Mouse (Mus musculus) c-Kit-positive CD71-positive TER-119-negative erythroid progenitor cells, embryonic 14.5 days (primary cell): ENCODE results near the gene Fam185a.

ENCODE experiments used
- DNase-seq: peaks from one replicate; pipeline ENCODE4 v3.0.0-alpha.2; 2013; ENCODE audit warnings: low read depth

Fam185a gene

DNA sequence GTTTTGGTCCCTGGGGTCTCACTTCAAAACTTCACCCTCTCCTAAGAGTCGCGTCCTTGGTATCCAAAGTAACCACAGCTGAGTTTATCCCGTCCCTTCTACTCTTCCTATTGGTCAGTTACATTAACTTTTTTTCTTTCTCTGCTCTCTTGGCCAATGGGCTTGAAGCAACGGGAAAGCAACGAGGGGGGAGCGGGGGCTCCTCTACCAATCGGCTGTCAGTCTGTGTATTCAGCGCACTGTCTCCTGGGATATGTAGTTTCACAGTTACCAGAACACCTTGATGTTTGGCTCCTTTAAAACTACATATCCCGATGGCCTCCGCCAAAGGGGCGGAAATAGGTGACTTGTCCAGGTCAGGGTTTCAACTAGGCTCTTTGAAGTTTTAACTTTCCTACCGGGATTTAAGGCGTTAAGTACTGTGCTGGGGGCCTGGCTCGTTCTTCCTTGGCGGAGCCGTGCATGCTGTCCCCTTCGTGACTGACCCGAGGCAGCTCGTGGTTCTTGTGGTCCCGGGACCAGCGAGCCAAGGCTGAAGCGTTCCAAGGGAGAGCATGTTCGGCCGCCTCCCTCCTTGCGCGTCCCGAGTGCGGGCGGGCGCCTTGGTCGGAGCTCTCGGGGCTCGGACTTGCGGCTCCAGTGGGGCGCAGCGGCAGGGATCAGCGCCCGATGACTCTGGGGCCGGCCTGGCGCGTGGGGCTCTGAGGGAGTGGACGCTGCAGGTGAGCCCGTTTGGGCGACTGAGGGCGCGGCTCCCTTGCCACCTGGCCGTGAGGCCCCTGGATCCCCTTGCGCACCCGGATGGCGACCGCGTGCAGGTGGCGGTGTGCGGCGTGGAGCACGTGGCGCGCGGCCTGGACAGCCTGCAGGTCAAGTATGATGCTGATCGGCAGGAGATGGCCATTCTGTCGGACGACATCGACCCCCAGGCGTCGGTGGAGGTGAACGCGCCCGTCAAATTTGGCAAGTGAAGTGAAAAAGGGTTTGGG is at the start of gene Fam185a, which contains the start of gene Ccdc146:
Fam185a (plus strand) TSS at position 345 of the 989 bp plus-strand sequence.
Ccdc146 (minus strand) TSS at position 64 of the 989 bp plus-strand sequence.
- DNase-seq, result peak; percentile 93

DNA sequence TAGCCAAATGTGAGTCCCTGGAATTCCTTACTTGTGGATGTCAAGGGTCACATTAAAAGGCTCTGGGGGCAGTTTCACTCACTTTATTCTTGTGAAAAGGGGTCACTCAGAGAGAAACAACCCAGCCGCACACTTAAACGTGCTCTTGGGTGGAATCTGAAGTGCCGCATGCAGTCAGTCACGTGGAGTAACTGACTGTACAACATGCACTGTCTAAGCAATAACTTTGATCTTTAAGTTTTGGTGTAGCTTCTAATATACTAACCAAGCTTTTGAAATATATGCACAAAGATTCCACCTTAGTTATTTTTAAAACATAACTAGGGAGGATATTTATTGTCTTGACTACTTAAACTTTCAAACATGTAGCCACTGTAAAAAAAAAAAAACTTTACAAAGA is 47.8 kb upstream of the Fam185a start:
- DNase-seq, result no peak

DNA sequence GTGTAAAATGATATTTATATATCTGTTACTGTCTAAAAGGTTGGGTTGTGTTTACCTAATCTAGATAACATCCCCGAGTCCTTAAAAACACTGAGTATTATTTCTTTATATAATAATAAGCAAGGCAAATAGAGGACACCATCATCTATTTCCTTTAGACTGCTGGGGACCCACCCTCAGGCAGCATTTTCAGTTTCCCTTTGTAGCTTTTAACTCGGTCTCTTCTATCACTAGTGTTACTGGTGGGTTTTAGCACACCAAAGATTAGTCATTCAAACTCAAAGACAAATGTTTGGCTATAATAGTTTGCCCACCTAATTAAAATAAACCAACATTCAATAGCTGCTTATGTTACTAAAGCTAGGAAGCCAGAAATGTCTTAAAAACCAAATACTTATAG is 46.4 kb upstream of the Fam185a start:
- DNase-seq, result no peak

DNA sequence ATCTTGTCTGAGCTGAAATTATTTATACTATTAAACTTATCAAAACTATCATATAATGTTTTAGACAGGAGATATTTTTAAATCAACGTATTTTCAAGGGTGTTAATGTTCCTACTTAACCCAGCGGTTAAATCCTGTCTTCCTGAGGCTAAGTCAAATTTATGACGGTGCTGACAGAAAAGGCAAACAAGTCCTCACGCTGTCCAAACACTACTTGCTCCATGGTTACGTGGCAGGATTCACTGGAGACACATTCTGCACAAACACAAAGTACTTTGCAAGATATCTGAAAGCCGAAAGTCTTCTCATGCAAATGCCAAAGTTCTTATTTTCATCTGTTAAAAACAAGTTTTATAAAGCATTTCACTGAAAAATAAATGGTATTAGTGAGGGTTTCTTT is 42.8 kb upstream of the Fam185a start:
- DNase-seq, result no peak

DNA sequence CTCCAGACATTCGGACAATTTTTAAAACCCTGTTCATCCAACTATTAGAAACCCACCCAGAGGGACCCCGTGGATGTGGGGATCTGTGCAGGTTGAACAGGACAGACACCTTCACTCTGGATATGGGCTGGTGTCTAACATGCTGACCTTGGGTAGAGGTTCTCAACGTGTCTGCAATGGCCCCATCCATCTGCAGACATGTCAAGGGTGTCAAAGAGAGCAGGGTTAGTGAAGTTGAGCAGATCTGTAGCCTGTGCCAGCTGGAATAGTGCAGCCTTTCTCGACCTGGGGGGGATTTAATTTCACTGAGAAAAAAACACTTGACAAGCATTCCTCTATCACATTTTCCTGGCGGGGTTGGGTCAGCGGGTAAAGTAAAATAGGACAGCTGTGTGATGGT is 42.1 kb upstream of the Fam185a start:
- no peak for DNase-seq

DNA sequence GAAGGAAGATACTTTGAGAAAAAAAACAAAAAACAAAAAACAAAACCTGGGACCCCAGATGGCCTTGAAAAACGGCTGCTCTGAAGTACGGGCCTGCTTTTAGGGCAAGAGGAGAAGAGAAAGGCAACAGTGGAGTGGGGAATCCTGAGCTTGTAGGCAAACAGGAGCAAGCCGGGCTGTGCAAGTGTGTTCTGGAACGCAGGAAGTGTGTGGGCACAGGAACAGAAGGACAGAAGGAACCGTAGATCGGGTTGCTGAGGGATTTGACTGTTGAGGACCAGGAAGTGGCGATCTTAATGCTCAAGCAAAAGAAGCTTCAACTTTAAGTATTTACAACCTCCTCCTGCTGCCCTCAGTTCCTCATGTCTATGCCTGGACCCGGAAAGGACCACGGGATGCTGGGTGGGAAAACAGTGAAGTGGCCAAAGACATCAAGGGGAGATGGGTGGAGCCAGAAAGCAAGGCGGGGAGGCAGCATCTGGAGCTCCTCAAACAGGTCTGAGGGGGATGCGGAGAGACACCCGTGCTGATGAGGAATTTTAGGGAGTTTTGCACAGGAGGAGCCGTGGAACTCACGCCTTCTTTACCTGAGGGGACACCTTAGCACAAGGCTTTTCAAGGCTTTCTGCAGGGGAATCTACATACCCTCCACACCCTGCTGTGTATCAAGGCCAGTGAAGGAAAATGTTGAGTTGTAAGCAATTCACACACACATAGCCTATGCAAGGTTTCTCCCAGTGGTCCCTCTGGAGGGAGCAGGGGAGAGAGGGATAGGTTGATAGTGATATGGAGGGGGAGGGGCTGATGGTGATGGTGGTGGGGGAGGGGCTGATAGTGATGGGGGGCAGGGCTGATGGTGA is 41.1 kb upstream of the Fam185a start:
- no peak for DNase-seq

DNA sequence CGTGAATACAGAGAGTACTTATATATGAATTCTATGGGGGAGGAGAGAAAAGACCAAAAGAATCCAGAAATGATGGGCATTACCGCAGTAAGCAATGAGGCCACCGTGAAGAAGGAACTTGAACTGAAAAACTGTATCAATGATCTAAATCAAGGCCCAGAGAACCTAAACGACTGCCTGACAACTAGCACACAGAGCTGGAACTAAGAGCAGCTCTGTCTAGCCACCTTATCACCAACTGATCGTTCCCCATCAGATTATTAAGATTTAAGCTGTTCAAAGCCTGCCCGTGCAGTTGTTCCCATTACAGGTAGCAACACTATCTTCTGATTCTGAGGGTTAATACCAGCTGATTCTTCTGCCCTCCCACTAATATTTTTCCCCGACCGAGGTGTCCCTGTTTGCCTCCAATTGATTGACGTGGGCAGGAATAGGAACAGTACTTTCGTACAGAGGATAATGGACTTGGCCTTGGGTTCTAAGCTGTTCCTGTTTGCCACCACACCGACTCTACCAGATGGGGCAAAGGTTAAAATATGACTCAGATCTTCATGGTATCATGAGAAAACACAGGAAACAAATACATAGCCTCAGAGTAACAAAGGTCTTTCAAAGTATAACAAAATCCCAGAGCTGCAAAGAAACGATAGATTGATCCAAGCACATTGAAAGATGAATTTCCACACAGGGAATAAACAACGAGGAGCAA is 40.4 kb upstream of the Fam185a start:
- no peak for DNase-seq

DNA sequence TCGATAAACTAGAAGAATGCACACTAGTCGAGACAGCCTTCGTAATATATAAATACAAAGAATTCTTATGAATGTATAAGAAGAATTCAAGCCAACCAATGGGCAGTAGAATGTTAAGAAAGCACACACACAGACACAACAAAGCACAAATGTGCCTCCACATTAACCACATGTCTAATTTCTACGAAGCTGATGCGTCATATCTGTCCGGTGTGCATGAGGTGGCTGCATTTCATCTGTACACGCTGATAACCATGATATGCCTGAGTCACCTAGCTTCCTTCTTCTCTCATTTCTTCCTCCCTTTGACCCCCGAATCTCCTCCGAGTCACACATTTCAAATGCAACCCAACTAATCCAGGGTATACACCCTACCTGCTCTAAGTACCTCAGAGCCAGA is 39.8 kb upstream of the Fam185a start:
- no peak for DNase-seq

DNA sequence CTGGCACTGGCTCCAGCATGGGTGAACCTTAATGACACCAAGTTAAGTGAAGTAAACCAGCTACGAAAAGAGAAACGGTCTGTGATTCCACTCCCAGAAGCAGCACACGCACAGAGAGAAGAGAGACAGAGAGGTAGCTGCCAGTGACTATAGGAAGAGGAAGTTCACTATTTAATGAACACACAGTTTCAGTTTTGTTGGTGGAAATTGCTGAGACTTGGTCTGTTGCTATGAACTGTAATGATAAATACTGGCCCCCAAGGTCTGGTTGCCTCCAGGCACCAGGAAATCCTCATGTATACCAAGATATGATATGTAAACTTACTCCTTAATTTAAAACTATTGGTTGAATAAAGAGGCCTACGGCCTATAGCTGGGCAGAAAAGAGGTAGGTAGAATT is 38.3 kb upstream of the Fam185a start:
- no peak for DNase-seq

DNA sequence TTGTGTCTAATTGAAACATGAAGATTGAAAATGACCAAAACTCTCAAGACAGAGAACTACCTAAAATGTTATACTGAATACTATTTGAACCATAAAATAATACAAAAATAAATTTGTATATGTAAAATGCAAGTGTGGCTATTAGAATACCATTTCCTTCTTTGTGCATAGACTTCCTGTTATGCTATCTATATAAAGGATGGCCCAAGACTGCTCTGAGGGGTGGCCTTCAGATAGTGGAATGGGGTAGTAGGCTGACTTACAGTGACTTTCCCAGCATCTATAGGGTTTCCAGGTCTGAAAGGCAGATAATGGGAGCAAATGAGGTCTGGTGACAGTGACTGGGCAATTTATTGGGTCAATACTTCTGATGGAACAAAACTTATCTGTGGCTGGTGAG is 37.4 kb upstream of the Fam185a start:
- DNase-seq, result no peak

DNA sequence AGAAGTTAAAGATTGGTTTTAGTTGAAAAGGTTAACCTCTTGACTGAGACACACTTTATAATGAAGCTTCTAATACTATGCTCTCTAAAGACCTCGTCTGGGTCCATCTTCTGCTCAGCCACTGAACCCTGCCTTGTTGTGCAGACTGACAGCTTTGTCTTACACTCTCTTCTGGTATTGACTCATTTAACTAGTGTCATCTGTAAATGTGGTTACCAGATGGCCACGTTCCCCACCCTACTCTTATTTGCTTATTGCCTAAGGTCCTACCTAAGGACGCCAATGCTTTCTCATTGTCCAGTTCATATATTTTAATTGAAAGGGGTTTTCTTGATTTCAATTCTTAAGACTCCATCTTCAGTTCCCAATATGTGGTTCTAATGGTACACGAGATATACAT is 35.9 kb upstream of the Fam185a start:
- DNase-seq, result no peak

DNA sequence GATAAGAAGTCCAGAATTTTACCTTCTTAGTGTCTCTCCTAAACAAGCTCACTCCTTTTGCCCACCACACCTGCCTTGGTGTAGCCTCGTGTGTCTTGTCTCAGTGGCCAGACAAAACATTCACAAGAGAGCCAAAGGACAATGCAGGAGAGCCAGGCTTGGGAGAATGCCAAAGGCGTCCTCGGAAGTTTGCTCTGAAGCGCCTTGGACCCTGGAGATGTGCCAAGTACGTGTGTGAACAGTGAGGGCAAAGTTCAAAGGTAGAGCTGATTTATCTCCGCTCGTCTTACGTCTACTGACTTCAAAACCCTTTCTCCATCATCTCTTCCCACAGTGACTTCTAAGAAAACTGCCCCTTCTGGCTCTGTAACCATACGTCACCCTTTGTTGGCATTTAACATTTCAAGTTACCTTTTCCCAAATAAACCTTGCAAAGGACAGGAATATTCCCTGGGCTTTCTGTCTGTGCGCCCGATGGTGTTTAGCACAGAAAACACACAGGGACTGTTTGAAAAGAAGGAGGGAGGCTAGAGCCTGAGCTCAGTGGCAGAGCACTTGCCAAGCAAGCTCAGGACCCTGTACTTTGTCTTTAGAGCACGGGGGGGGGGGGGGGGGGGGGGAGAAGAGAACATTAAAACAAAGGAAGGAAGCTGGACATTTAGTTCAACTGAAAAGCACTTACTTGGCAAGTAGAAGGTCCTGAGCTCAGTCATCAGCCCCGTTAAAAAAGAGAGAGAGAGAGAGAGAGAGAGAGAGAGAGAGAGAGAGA is 33.0 kb upstream of the Fam185a start:
- no peak for DNase-seq

DNA sequence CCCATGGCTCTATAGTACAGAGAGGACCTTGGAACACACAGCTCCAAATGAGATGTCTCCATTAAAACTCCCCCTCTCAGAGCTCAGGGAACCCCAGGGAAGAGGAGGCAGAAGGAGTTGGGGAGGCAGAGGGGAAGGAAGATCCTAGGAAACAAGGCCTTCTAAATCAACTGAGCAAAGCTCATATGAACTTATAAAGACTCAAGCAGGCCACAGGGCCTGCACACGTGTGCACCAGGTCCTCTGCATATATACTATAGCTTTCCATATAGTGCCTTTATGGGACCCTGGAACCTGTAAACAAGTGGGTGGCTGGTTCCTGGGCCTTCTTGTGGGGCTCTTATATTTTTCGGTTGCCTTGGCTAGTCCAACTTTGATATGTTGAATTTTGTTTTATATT is 30.2 kb upstream of the Fam185a start:
- DNase-seq, result no peak

DNA sequence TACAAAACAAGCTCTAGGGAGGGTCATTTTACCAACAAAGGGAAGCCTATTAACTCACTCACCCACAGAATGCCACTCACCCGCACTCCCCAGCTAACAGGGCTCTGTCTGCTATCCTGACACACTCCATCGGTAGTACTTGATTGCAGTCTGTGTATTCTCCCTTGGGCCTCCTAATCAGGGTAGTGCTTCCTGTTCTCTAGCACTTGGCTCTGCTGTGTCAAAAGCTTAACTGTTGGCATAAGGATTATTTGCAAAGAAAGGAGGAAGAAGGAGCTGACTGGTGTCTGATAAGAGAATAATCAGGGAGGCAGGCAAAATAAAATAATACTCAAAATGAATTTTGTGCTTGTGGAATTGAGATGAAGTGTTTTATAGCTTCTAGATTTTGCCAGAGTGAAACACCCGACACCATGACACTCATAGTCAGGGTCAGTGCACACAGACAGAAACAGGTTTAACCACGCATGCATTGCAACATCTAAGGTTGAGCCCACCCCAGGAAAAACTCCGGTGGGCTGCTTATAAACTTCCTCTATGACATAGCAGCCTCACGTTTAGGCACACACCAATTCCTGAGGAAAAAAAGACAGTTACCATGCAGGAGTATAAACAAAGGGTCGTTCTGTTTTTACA is 29.4 kb upstream of the Fam185a start:
- no peak for DNase-seq

DNA sequence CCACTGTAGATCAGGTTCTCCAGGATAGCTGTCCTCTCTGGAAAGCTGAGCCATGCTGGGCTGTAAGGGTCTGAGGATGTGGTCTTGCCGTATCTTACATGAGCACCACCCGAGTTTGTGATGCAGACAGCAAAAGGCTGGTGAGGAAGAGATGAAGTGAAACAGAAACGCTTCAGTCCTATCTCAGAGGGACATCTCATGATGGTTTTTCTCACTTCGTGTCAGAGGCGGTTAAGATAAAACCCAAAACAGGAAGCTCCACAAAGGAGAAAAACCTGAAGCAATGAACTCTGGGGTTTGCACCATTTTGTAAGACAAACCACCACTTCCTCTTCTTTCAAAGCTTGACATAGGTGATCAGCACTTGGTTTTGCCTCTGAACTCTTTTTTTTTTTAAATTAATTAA is 13.5 kb upstream of the Fam185a start:
- DNase-seq, result no peak

DNA sequence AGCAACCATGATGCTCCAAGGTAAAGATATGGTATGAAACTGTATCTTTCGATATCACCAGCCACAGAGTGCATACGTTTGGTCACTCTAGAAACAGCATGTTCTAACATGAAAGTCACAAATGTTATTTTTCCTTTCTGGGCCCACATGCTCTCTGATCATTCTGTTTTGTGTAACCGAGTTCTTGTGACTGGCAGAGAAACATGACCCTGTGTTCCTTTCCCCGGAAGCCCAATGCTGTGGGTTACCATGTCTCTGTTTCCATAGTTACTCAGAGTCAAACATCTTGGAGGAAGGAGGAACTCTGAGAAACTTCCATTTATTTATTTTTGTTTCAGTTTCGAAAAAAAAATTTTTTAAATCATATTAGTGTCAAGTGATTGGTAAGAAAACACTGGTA is 12.7 kb upstream of the Fam185a start:
- no peak for DNase-seq

DNA sequence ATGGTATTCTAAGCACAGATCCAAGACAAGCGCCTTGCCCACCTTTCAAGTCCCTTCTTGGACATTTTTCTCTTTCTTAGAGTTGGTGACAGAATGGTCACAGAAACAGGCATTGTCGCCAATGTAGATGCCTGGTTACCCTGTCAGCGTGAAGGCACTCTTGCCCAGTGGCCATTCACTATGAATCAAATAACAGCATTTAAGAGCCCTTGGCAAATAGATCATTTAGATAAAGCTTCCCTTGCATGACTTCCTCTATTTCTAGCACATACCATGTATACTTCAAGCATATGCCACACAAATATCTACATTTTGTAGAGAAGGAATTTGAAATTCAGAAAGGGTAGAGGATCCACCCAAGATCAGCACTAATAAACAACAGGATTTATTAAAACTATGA is 11.4 kb upstream of the Fam185a start:
- no peak for DNase-seq

DNA sequence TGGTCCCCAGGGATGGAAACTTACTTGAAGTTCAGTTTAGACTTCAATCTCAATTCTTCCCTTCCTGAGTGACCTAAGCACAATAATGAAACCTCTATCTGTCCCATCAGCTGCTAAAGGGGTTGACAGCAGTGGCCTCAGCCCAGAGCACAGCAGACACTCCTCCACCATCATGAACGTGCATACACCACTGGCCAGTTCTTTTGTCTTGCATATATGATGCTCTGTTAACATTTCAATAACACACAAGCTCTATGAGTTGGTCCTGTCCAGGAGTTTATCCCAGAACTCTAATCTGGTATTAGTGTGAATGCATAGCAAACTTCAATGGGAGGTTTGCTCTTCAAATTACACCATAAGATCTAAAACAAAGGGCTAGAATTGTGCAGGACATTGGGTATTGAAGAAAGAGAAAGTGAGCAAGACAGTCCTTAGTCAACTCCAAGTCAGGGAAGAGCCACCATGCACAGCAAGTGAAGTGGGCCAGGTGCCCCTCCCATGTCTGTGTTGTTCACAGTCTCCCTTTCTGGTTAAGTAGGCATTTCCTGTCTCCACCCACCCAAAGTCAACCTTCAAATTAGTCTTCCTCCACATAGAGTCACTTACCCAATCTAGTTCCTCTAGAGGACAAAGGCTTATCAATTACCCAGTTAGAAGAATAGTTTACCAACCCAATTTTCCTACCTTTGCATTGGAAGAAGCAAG is 10.5 kb upstream of the Fam185a start:
- DNase-seq, result no peak

DNA sequence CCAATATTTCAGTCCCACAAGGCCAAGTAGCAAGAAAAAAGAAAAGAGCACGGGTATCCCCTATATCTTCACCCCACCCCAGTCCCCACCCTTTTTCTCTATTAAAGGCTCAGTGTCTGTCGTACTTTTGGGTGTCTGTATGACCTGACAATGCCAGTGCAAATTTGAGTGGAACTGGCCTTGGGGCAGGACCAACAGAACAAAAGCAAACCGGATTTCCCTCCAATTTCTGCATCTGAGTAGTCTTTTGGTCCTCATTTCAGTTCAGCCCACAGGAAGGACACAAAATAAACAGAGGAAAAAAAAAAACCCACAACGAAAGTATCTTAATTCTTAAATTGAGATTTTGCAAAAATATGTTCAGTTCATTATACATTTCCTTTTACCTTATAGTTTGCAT is 6.1 kb upstream of the Fam185a start:
- DNase-seq, result no peak

DNA sequence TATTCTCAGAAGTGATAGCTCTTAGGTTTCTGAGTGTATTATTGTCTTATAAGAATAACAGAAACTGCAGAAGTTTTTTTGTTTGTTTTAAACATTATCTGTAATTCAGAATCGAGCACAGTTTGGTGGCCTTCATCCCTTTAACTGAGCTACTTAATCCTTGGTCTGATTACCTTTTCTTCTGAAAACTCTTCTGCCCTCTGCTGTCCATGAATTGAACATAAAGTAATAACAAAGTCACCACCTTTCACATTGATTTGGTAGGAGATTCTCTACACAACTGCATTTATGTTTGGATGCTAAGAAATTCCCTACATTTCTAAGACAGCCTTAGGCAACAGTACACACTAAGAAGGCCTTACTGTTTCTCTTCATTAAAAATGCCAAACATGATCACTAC is 4.1 kb upstream of the Fam185a start:
- no peak for DNase-seq
